Mouse (Mus musculus): Measurements from ENCODE around the gene Usp37. TPM values are rescaled to one million over a fixed set of nuclear protein-coding genes. Genes with fewer than 3 reads are reported as not detected.
A peak's percentile ranks its signal among the peaks of the same experiment; 100 is the strongest.
"Not testable (repeated sequence)": the region's sequence is repeated elsewhere in the genome, so short reads cannot be mapped to it uniquely, and the experiment has no call there.

Gene Usp37
- polyA plus RNA-seq, 1 experiment from 2014 or later: 37.2 TPM

DNA sequence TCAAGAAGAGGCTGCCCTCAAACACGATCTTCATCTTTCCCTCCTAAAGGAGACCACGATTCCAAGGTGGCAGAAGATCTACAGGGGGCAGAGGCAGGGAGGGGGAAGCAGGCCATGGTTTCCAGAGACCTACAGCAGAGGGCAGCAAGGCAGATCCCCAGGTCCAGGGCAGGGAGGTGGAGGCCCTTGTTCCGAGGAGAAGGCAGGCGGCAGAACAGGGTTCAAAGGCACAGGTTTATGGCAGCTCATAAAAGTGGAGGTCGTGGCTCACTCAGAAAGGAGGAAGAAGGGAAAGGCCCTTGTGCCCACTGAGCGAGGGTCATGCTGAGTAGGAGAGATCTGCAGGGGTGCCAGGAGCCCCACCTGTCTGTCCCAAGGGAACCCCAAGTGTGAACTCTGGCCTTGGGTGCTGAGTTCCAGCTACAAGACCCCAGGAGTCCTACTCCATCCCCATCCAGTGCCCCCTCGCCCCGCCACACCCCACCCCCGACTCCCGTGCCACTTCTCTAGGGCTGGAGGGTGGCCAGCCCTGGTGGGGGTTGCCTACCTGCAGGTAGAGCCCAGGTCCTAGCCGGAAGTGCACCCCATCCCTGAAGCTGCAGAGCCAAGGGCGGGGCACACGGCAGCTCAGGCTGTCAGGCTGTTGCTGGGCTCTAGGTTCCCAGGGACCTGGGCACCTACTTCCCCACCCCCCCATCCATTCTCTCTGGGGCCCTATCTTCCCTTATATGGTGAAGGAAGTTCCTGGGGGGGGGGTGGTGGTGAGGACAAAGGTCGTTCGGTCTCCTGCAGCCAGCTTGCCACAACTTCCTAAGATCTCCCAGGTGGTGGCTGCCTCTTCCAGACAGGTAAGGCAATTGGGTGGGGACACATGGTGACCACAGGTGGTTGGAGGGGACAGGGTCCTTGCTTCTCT is 135.2 kb downstream of the Usp37 start, which contains the start of gene Vil1:
Gene Vil1 (plus strand): TSS at position 788 of the 916 bp plus-strand sequence.
- no peak within 1 kb of the TSS for H3K9ac ChIP-seq
- 32% methylated on average over 15 of the region's 15 CpGs for WGBS

DNA sequence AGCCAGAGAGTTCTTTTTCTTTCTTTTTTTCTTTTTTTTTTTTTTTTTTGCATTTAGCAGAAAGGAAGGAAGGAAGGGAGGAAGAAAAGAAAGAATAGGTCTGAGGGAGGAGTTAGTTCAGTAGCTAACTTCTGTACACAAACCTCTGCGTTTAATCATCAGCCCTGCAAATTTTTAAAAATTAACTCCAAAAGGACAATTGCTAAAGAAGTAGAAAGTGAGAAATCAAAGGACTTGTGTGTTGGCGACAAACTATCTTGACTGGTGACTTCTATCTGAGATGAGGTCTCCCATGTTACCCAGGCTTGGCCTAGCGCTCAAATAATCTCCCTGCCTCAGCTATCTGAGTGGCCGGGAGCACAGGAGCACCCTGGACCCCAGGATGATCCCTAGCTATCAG is 139.9 kb downstream of the Usp37 start:
- Histone ChIP-seq H3K27ac (no peak overlapping the region), H3K9me3 (no peaks in the 10 kb centered on the region), H3K36me3 (no peaks in the 10 kb centered on the region), H3K4me2 (replicated peaks) (no peak overlapping the region), H3K9ac (no peak overlapping the region), H3K4me3 (no peak overlapping the region), H3K4me1 (peaks cover 8% of the 10 kb centered on the region; the same call in 1 of the 2 replicates), H3K27me3 (no peaks in the 10 kb centered on the region)
- ATAC-seq (ENCODE audit: low FRiP score, low read depth): no peak
- WGBS: 87% methylated on average over 4 of the region's 4 CpGs

More for the DNA sequence above, 135.2 kb downstream of the Usp37 start, which contains the start of gene Vil1:
- H3K4me2 ChIP-seq (replicated peaks): no peak within 1 kb of the TSS
- no peak within 1 kb of the TSS for H3K27ac ChIP-seq
- no peaks in the 10 kb centered on the region for H3K9me3 ChIP-seq
- no peak for ATAC-seq (ENCODE audit: low FRiP score, low read depth)
- no peaks in the 10 kb centered on the region for H3K36me3 ChIP-seq
- H3K27me3 ChIP-seq: no peaks in the 10 kb centered on the region
- peaks cover 8% of the 10 kb centered on the region; the same call in 1 of the 2 replicates for H3K4me1 ChIP-seq
- no peak within 1 kb of the TSS for H3K4me3 ChIP-seq

DNA sequence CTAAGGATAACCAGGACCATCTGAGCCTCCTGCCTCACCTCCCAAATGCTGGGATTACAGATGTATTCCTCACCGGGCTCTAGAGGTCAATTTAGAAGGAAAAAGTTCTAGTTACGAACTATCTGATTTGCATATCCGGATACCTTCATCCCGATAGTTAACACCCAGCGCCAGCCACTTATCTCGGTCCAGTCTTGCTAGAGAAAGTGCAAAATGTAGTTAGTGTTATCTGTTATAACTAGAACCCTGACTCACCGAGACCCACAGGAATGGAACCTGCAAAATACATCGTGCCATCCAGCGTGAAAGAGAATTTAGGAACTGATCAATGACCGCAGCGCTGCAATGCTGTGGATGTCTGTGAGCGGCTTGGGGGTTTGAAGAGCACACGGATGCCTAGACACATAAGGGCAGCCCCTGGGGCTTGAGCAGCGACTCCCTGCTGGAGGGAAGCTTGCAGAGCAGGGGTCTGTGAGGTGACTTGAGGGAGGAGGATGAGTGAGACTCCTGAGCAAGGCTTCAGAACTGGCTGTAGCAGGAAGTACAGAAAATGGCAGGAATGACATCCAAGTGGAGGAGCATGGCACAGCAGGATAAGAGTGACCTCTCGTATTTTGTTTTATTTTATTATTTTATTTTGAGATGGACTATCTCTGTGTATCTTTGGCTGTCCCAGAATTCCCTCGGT is 142.9 kb downstream of the Usp37 start:
- Histone ChIP-seq H3K4me1 (0 out of 2 replicates have a peak, but pooled peaks cover 6% of the 10 kb centered on the region), H3K4me2 (replicated peaks) (no peak overlapping the region), H3K27ac (no peak overlapping the region), H3K9me3 (no peaks in the 10 kb centered on the region), H3K9ac (no peak overlapping the region), H3K36me3 (no peaks in the 10 kb centered on the region), H3K4me3 (no peak overlapping the region), H3K27me3 (no peaks in the 10 kb centered on the region)
- ATAC-seq (ENCODE audit: low FRiP score, low read depth): no peak
- WGBS: 57% methylated on average over 16 of the region's 16 CpGs

DNA sequence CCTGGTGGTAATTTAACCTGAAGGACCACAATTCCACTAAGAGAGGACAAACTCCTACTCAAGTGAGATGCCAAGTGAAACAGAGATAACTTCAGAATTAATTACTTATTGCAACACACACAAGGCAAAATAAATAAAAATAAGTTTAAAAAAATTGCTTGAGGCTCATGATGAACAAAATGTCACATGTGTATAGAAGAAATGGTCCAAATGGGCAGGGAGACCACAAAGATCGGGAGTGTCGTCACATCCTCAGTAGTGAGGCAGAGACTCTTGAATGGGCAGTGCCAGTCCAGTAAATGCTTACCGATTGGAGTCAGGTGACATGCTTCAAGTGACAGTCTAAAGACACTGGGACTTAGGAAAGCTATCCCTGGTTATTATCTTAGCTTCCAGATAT is 143.6 kb downstream of the Usp37 start:
- no peak overlapping the region for H3K27ac ChIP-seq
- 87% methylated on average over 3 of the region's 3 CpGs for WGBS
- 0 out of 2 replicates have a peak, but pooled peaks cover 6% of the 10 kb centered on the region for H3K4me1 ChIP-seq
- H3K9me3 ChIP-seq: no peaks in the 10 kb centered on the region
- H3K9ac ChIP-seq: no peak overlapping the region
- H3K27me3 ChIP-seq: no peaks in the 10 kb centered on the region
- no peaks in the 10 kb centered on the region for H3K36me3 ChIP-seq
- ATAC-seq (ENCODE audit: low FRiP score, low read depth): no peak
- no peak overlapping the region for H3K4me2 ChIP-seq (replicated peaks)
- no peak overlapping the region for H3K4me3 ChIP-seq

DNA sequence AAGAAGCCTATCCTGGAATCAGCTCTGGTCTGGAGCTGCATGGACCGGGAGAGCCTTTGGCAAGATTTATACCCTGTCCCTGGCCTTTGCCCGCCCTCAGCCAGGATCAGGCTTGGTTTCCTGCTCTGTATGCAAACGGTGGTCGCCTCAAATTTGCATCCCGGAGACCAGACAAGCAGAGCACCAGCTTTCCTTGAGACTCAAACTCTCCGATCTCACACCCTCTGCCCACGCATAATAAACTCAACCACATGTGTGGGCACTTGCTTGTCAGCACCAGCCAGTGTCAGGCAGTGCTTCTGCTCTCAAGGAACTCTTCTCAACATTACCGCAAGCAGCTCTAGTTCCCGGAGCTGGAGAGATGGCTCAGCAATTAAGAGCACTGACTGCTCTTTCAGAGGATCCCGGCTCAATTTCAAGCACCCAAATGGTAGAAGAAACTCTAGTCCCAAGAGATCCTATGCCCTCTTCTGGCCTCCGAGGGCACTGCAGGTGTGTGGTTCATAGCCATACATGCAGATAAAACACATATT is 146.1 kb downstream of the Usp37 start:
- WGBS: 4% methylated on average over 11 of the region's 11 CpGs
- H3K27ac ChIP-seq: peak overlapping the region; percentile 90

DNA sequence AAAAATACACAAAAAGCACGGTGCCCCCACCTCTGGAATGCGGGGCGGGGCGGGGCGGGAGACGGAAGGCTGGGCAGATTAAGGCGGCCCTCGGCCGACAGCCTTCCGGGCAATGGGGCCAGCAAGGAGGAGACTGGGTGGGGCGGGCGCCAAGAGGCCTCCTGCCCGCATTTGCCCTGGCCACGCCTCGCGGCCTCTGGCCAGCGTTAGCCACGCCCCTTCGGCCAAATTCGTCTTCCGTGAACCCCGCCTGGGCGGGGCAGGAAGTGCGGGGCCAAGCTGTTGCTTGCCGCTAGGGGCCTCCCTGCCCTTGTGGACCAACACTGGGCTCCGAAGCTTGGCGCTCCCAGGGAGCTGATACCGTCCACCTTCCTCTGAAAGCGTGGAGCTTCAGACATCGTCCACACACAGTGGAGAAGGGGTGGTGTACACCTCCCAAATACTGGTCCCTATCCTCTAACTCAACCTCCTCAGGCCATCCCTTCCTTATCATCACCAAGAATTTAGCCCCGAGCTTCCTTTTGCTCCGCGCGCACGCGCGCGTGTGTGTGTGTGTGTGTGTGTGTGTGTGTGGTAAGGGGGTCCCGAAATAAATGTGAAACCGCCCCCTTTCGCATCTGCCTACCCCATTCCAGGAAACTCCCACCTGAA is 146.7 kb downstream of the Usp37 start:
- H3K4me1 ChIP-seq: peaks cover 31% of the 10 kb centered on the region
- no peaks in the 10 kb centered on the region for H3K27me3 ChIP-seq
- under 1% methylated on average over 41 of the region's 41 CpGs for WGBS
- no peaks in the 10 kb centered on the region for H3K9me3 ChIP-seq
- H3K4me2 ChIP-seq (replicated peaks): peak overlapping the region; percentile 80
- peaks cover 25% of the 10 kb centered on the region for H3K36me3 ChIP-seq
- peak overlapping the region; percentile 90 for H3K27ac ChIP-seq
- H3K9ac ChIP-seq: peak overlapping the region; percentile 70
- peak; percentile 91 for ATAC-seq (ENCODE audit: low FRiP score, low read depth)
- peak overlapping the region; percentile 46 for H3K4me3 ChIP-seq

More for the DNA sequence above, 146.1 kb downstream of the Usp37 start:
- Histone ChIP-seq H3K4me2 (replicated peaks) (peak overlapping the region; percentile 80), H3K27me3 (no peaks in the 10 kb centered on the region), H3K9ac (peak overlapping the region; percentile 70), H3K4me3 (peak overlapping the region; percentile 46), H3K36me3 (peaks cover 25% of the 10 kb centered on the region), H3K4me1 (peaks cover 25% of the 10 kb centered on the region), H3K9me3 (no peaks in the 10 kb centered on the region)
- ATAC-seq (ENCODE audit: low FRiP score, low read depth): no peak; the same call in 1 of the 2 replicates

DNA sequence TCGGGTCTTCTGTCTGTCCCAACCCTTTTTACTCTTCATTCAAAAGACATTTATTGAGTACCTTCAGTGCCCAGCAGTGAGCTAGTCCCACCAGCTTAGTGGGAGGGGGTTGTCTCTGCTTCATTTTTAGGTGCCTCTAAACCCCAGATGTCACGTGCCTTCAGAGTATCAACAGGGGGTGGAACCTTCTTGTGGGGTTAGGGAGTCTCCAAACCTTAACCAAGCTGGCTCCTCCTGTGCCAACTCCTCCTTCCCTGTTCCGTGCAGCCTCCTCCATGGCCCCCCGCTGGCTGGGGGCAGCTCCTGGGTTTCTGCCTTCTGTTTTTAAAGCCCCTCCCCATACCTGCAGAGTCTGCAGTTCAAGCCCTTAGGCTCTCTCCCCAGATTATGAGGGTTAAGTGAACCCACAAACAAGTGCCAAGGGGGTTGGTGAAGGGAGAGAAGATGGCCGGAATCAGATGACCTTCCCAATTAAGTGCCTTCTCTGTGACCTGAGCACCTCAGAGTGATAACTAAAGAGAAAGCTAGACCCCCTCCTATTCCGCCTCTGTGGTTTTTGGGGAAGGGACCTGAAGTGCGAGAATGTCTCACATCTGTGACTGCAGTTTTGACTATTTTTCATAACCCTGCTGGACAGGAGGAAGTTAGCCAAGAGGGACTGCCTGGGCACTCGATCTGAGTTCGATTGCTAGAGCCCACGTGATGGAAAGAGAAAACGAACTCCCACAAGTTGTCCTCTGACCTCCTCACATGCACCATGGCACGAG is 147.4 kb downstream of the Usp37 start:
- peak overlapping the region; percentile 70; the same call in 1 of the 2 replicates for H3K9ac ChIP-seq
- peak overlapping the region; percentile 90 for H3K27ac ChIP-seq
- H3K4me1 ChIP-seq: peaks cover 32% of the 10 kb centered on the region
- not testable (repeated sequence) for H3K9me3 ChIP-seq; H3K27me3 ChIP-seq; ATAC-seq (ENCODE audit: low FRiP score, low read depth)
- peak overlapping the region; percentile 46 for H3K4me3 ChIP-seq
- 5% methylated on average over 12 of the region's 12 CpGs for WGBS
- peak overlapping the region; percentile 80 for H3K4me2 ChIP-seq (replicated peaks)
- H3K36me3 ChIP-seq: peaks cover 25% of the 10 kb centered on the region

DNA sequence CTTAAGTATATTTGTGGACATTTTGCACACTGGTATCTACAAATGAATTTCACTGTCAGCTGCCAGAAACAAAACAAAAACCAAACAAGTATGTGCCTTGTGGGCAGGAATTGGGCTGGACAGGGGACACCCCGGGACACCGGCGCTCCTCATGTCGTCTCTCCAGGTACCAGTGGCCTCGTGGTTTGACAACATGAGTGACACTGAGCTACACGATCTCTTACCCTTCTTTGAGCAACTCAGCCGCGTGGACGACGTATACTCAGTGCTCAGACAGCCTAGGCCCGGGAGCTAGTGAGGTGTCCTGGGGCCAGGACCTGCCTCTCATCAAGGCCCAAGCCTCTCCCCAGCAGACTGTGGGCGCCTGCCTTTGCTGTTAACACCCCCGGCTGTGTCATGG is 148.8 kb downstream of the Usp37 start:
- H3K4me3 ChIP-seq: no peak overlapping the region

DNA sequence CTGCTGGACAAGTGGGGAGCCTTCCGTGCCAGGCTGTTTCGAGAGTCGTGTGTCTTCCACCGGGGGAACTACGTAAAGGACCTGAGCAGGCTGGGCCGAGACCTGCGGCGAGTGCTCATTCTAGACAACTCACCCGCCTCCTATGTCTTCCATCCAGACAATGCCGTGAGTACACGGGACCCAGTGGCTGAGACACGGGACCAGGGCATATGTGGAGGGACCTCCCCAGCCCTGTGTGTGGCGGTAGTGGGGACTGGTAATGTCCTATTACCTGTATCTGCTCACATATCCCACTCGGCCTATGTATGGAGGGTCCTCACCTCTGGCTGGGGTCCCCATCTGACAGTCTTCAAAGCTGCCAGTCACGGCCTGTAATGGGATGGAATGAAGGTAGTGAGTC is 149.2 kb downstream of the Usp37 start:
- Histone ChIP-seq H3K36me3 (peaks cover 25% of the 10 kb centered on the region), H3K9me3 (no peaks in the 10 kb centered on the region), H3K4me3 (no peak overlapping the region), H3K27me3 (no peaks in the 10 kb centered on the region), H3K4me2 (replicated peaks) (no peak overlapping the region), H3K9ac (no peak overlapping the region), H3K4me1 (peaks cover 44% of the 10 kb centered on the region), H3K27ac (no peak overlapping the region)
- no peak for ATAC-seq (ENCODE audit: low FRiP score, low read depth)
- 91% methylated on average over 15 of the region's 15 CpGs for WGBS

More for the DNA sequence above, 148.8 kb downstream of the Usp37 start:
- no peak for ATAC-seq (ENCODE audit: low FRiP score, low read depth)
- Histone ChIP-seq H3K27ac (no peak overlapping the region), H3K27me3 (no peaks in the 10 kb centered on the region), H3K4me1 (peaks cover 40% of the 10 kb centered on the region), H3K9me3 (no peaks in the 10 kb centered on the region), H3K9ac (no peak overlapping the region), H3K36me3 (peaks cover 25% of the 10 kb centered on the region), H3K4me2 (replicated peaks) (no peak overlapping the region)
- WGBS: 84% methylated on average over 13 of the region's 13 CpGs

DNA sequence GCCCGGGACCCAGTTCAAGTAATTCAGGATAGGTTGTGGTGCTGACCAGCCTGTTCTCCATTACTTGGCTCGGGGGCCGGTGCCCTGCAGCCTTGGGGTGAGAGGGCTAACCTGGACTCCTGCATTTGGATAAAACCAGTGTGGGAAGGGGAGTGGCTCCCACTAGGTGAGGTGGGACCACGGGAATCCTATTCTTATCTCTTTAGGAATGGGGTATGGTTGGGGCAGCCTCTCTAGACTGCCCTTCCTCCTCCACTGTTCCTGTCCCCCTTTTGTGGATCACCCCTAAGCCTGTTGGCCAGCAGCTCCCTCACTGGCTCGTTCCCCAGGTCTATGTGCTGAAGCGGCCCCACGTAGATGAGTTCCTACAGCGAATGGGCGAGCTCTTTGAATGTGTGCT is 149.8 kb downstream of the Usp37 start:
- H3K9me3 ChIP-seq: no peaks in the 10 kb centered on the region
- no peak overlapping the region for H3K4me2 ChIP-seq (replicated peaks)
- H3K4me1 ChIP-seq: peaks cover 50% of the 10 kb centered on the region
- 93% methylated on average over 9 of the region's 9 CpGs for WGBS
- H3K36me3 ChIP-seq: peaks cover 25% of the 10 kb centered on the region
- no peak overlapping the region for H3K4me3 ChIP-seq
- no peak for ATAC-seq (ENCODE audit: low FRiP score, low read depth)
- 0 out of 2 replicates have a peak overlapping the region, but pooled peaks have one; percentile 13 for H3K9ac ChIP-seq
- H3K27me3 ChIP-seq: no peaks in the 10 kb centered on the region
- no peak overlapping the region for H3K27ac ChIP-seq

DNA sequence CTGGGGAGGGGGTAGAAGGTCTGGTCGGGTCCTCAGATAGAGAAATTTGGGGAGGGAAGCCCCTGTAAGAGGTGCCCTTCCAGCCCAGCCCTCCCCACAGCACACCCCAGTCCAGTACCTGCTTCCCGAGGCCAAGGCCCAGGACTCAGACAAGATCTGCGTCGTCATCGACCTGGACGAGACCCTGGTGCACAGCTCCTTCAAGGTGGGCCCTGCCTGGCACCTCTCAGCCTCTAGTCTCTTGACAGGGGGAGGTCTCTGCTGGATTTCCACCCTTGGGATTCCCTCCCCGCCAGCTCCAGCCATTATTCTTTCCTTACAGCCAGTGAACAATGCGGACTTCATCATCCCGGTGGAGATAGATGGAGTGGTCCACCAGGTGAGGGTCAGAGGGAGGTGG is 150.4 kb downstream of the Usp37 start:
- Histone ChIP-seq H3K27ac (no peak overlapping the region), H3K4me2 (replicated peaks) (peak overlapping the region; percentile 97), H3K36me3 (peaks cover 25% of the 10 kb centered on the region), H3K9me3 (no peaks in the 10 kb centered on the region), H3K4me3 (peak overlapping the region; percentile 92; the same call in 1 of the 2 replicates), H3K27me3 (no peaks in the 10 kb centered on the region), H3K4me1 (peaks cover 55% of the 10 kb centered on the region), H3K9ac (peak overlapping the region; percentile 13; the same call in 1 of the 2 replicates)
- ATAC-seq (ENCODE audit: low FRiP score, low read depth): no peak
- WGBS: 92% methylated on average over 9 of the region's 9 CpGs
